Mouse (Mus musculus) heart, embryonic 11.5 days (tissue): ENCODE results near the gene Snapc2. TPM values are rescaled to one million over a fixed set of nuclear protein-coding genes. Genes with fewer than 3 reads are reported as not detected.

ENCODE experiments used
- ATAC-seq: fragments of 200-750 bp; cut with Nextera tagmentation; replicated peaks from 2 replicates; pipeline ENCODE4 v1.8.0; 2017; ENCODE audit warnings: moderate library complexity; ENCODE audit not compliant: insufficient number of reproducible peaks, low FRiP score, low TSS enrichment
- H3K27ac ChIP-seq: fragments of 300-500 bp; sonication (generic); 2 replicates; pipeline ENCODE4 v1.5.1; 2014; ENCODE audit warnings: mild to moderate bottlenecking, low read depth, low read length
- H3K27me3 ChIP-seq: fragments of 300-500 bp; sonication (generic); 2 replicates; pipeline ENCODE4 v1.6.1; 2014; ENCODE audit warnings: mild to moderate bottlenecking, low read length, mixed read lengths; ENCODE audit not compliant: control insufficient read depth, insufficient read depth
- H3K36me3 ChIP-seq: fragments of 300-500 bp; sonication (generic); 2 replicates; pipeline ENCODE4 v1.6.1; 2014; ENCODE audit warnings: mild to moderate bottlenecking, low read length, moderate library complexity, mixed read lengths; ENCODE audit not compliant: control insufficient read depth, insufficient read depth
- H3K4me1 ChIP-seq: fragments of 300-500 bp; sonication (generic); 2 replicates; pipeline ENCODE4 v1.6.1; 2014; ENCODE audit warnings: low read length; ENCODE audit not compliant: control insufficient read depth, insufficient read depth
- H3K4me2 ChIP-seq: fragments of 300-500 bp; sonication (generic); 2 replicates; pipeline ENCODE4 v1.6.1; 2014; ENCODE audit warnings: mild to moderate bottlenecking, moderate library complexity
- H3K4me3 ChIP-seq: fragments of 300-500 bp; sonication (generic); 2 replicates; pipeline ENCODE4 v1.5.1; 2014; ENCODE audit warnings: low read depth, low read length
- H3K9ac ChIP-seq: fragments of 300-500 bp; sonication (generic); 2 replicates; pipeline ENCODE4 v1.6.1; 2014; ENCODE audit warnings: mild to moderate bottlenecking, low read depth, low read length, moderate library complexity
- H3K9me3 ChIP-seq: fragments of 300-500 bp; sonication (generic); replicated peaks from 2 replicates; pipeline ENCODE4 v1.6.1; 2016; ENCODE audit warnings: low read length; ENCODE audit not compliant: control insufficient read depth
- WGBS: fragments of 180-500 bp; shearing (Covaris S2); extraction: QIAGEN DNeasy Blood & Tissue Kit; methylation state at CpG from one replicate; pipeline ENCODE4 v1.1.7; 2014; ENCODE audit not compliant: insufficient replicate concordance; 5-methylcytosine and 5-hydroxymethylcytosine counted together
- polyA plus RNA-seq: library from polyadenylated mRNA; unstranded; fragments of >200 nt; fragmentation: Nextera tagmentation; extraction: Ambion mirVana; gene quantifications from 2 replicates; pipeline ENCODE4 v1.2.1, GENCODE M21; 2014

Snapc2 gene
- polyA plus RNA-seq, 1 experiment from 2014 or later: 41.7 TPM

DNA sequence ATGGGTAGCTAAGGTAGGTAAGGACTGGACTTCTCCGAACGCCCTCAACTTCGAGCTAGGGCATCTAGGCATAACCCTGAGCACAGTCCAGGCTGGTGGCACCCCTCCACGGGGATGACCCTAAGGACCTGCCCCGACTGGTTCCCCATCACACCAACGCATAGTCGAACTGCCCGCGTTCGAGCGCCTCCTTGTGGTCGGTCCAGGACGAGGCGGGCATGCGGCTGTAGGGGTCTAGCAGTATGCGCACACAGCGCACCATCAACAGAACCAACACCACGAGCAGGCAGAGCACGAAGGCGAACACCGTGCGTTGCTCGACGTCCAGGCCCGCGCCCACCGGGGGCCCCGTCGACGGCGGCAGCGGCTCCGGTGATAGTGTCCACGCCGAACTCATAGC is 5.4 kb downstream of the Snapc2 start:
- peaks cover 11% of the 10 kb centered on the region; the same call in 1 of the 2 replicates for H3K36me3 ChIP-seq

DNA sequence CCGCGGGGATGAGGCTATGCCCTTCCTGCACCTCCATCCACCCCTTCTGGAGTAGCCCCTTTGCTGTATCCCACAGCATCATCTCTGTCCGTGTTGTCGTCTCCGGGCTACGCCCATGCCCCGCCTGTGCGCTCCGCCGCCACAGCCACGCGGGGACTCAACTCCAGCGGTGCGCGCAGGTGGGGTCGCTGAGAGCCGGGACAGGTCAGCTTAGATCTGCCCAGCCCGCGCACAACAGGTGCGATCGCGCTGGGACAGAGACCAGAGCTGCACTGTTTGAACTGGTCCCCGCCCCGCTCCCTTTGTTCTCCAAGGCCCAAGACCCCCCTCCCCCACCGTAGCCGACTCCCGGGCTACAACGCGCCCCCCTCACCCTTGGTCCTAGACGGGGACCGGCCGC is 5.8 kb downstream of the Snapc2 start:
- peak; percentile 66 for ATAC-seq
- H3K36me3 ChIP-seq: peaks cover 11% of the 10 kb centered on the region; the same call in 1 of the 2 replicates
- 0% methylated on average over 32 of the region's 32 CpGs for WGBS

More for the DNA sequence above, 5.4 kb downstream of the Snapc2 start:
- Histone ChIP-seq H3K4me1 (peaks cover 18% of the 10 kb centered on the region), H3K9ac (peak overlapping the region; percentile 88), H3K4me3 (peak overlapping the region; percentile 72), H3K9me3 (no peaks in the 10 kb centered on the region), H3K4me2 (peak overlapping the region; percentile 92), H3K27me3 (no peaks in the 10 kb centered on the region), H3K27ac (peak overlapping the region; percentile 72)
- WGBS: 3% methylated on average over 35 of the region's 35 CpGs
- peak; percentile 65 for ATAC-seq

DNA sequence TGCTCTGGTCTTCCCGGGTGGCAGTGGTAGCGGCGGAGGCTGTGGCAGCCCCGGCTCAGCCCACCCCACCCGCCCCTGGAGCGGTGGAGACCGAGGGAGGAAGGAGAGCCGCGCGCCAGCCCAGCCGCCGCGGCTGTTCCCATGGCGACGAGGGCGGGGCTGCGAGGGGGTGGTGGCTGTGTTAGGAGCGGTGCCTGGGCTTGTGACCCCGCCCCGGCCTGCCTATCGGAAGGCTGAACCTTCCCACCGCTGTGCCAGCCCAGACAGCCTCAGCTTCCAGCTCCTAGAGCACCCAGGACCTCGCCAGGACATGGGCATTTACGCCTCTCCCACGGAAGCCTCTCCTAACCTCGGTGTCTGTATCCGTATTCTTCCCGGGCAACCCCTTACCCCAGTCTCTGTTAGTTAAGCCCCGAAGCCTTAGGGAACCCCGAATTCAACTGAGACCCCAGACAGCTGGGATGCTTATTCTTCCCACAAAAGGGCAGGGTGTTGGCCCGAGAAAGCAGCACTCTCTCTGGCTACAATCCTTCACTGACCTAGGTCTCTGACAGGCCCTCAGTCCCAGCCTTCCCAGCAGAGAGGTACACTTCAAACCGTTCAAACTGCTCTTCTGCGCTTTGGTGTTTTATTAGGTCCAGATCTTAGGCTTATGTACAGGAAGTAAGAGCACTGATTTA is 6.4 kb downstream of the Snapc2 start, which contains the start of gene Ctxn1:
Gene Ctxn1, minus strand, starts transcription at position 150 of the 680 bp plus-strand sequence.
- peaks cover 11% of the 10 kb centered on the region; the same call in 1 of the 2 replicates for H3K36me3 ChIP-seq
- no peaks in the 10 kb centered on the region for H3K27me3 ChIP-seq
- WGBS: 5% methylated on average over 33 of the region's 33 CpGs
- no peaks in the 10 kb centered on the region for H3K9me3 ChIP-seq
- peak within 1 kb of the TSS; percentile 72 for H3K4me3 ChIP-seq
- H3K9ac ChIP-seq: peak within 1 kb of the TSS; percentile 88
- H3K4me1 ChIP-seq: peaks cover 10% of the 10 kb centered on the region; the same call in 1 of the 2 replicates
- peak within 1 kb of the TSS; percentile 72 for H3K27ac ChIP-seq
- peak; percentile 92 for ATAC-seq
- H3K4me2 ChIP-seq: peak within 1 kb of the TSS; percentile 92

More for the DNA sequence above, 5.8 kb downstream of the Snapc2 start:
- peak overlapping the region; percentile 72 for H3K27ac ChIP-seq
- H3K9ac ChIP-seq: peak overlapping the region; percentile 88
- no peaks in the 10 kb centered on the region for H3K27me3 ChIP-seq
- H3K4me1 ChIP-seq: peaks cover 16% of the 10 kb centered on the region
- H3K4me3 ChIP-seq: peak overlapping the region; percentile 72
- H3K9me3 ChIP-seq: no peaks in the 10 kb centered on the region
- H3K4me2 ChIP-seq: peak overlapping the region; percentile 92

DNA sequence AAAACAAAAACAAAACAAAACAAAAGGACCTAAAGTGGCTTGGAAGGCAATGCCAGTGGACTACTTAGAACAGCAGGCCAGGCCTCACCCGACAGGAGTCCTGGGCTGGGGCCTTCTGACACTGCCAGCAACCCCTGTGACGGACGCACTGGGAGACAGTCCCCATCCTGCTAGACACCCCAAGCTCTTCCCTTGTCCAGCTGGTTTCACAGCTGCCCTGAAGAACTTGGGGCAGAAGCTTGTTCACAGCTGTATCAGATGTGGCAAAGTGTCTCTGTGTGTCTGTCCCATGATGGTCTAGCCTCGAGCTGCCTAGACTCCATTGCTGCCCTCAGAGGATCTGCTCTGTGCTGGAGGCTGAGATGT is 6.9 kb downstream of the Snapc2 start:
- H3K4me3 ChIP-seq: no peak overlapping the region
- H3K4me2 ChIP-seq: peak overlapping the region; percentile 92
- H3K27me3 ChIP-seq: no peaks in the 10 kb centered on the region
- H3K9ac ChIP-seq: no peak overlapping the region
- 92% methylated on average over 4 of the region's 4 CpGs for WGBS
- no peaks in the 10 kb centered on the region for H3K9me3 ChIP-seq
- peaks cover 10% of the 10 kb centered on the region; the same call in 1 of the 2 replicates for H3K4me1 ChIP-seq
- ATAC-seq: no peak
- H3K36me3 ChIP-seq: peaks cover 11% of the 10 kb centered on the region; the same call in 1 of the 2 replicates
- H3K27ac ChIP-seq: peak overlapping the region; percentile 72; the same call in 1 of the 2 replicates

DNA sequence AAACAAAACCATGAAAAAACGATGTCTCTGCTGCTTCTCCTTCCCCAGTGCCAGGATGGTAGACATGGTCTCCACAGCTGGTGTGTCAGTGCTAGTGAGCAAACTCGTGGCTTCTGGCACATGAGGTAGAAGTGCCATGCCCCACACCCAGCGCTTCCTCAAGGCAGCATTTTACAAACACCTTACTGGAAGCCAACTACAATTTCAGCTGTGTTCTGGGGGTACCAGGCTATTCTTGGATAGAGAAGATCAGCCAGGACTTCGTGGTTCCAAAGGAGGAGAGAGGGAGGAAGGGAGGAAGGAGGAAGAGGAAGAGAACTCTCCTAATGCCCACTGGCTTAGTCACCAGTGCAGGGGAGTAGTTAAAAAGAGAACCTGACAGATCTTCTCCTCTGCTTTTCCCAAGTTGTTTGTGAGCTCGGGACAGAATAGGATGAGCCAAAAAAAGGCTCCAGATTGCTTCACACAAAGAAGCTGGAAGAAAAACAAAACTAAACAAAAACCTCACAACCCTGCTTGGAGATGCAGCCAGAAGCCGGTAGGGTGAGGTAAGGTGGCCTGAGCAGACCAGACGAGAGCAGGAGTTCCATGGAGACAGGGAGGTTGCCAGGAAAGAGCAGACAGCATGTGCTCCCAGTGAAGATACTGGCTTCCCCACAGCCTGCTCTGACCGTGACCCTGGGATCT is 10.4 kb downstream of the Snapc2 start:
- no peak for ATAC-seq

DNA sequence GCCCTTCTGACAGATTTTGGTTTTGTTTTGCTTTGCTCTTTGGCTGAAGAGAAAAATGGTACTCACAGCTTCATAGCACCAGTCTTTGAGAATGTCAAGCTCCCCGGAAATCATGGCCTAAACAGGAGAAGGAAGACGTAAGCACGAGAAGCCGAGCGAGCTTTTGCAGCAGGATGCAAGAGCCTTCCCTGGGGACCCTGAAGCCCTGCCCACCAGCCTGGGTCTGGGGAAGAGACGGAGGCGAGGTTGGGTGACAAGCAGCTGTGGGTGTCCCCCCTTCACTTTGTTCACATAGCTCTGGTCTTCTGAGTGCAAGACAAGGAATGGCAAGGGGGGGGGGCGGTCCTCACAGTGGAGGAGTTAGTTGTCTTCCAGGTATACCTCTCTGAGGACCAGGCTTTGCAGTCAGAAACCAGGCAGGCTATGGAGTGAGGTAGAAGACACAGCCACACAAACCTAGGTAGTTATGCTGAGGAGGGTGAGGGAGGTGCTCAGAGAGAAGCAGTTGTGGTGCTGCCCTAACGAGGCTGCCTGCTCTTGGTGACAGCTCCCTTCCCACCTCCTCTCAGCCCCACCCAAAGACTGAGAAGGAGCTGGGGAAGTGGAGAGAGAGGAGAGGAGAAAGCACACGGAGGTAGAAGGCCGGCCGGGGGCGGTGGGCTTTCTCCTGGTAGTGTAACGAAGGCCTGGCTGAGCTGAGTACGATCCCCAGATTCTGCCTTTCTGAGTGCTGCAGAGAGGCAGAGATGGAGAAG is 12.5 kb downstream of the Snapc2 start:
- Histone ChIP-seq H3K27ac (no peak overlapping the region), H3K9ac (no peak overlapping the region), H3K27me3 (no peaks in the 10 kb centered on the region), H3K4me3 (no peak overlapping the region), H3K9me3 (no peaks in the 10 kb centered on the region), H3K36me3 (peaks cover 44% of the 10 kb centered on the region), H3K4me1 (no peaks in the 10 kb centered on the region), H3K4me2 (no peak overlapping the region)
- 93% methylated on average over 15 of the region's 15 CpGs for WGBS
- ATAC-seq: no peak

More for the DNA sequence above, 10.4 kb downstream of the Snapc2 start:
- H3K9me3 ChIP-seq: no peaks in the 10 kb centered on the region
- peaks cover 7% of the 10 kb centered on the region; the same call in 1 of the 2 replicates for H3K4me1 ChIP-seq
- no peak overlapping the region for H3K4me3 ChIP-seq
- H3K9ac ChIP-seq: no peak overlapping the region
- H3K36me3 ChIP-seq: peaks cover 37% of the 10 kb centered on the region
- no peaks in the 10 kb centered on the region for H3K27me3 ChIP-seq
- H3K27ac ChIP-seq: no peak overlapping the region
- no peak overlapping the region for H3K4me2 ChIP-seq
- 86% methylated on average over 8 of the region's 8 CpGs for WGBS

DNA sequence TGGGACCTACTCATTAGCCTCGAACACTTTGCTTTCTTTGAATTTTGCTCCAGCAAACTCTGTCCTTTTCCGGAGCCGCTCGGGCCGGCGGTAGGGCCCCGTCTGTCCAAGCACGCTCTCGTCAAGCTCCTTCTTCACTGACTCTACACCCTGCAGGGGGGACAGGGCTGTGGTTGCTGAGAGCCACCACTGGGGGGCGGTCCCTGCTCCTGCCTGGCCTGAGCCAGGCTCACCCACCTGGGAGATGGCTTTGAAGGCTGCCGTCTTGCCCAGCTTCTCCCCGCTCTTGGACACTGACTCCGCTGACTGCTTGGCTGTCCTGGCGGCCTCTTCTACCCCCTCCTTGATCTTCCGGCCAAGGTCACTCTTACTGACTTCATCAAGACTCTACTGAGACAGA is 14.7 kb downstream of the Snapc2 start:
- H3K9ac ChIP-seq: no peak overlapping the region
- no peaks in the 10 kb centered on the region for H3K9me3 ChIP-seq
- 78% methylated on average over 15 of the region's 15 CpGs for WGBS
- ATAC-seq: no peak
- no peak overlapping the region for H3K4me3 ChIP-seq
- no peaks in the 10 kb centered on the region for H3K4me1 ChIP-seq
- H3K36me3 ChIP-seq: peaks cover 52% of the 10 kb centered on the region
- no peak overlapping the region for H3K27ac ChIP-seq
- no peaks in the 10 kb centered on the region for H3K27me3 ChIP-seq
- no peak overlapping the region for H3K4me2 ChIP-seq

DNA sequence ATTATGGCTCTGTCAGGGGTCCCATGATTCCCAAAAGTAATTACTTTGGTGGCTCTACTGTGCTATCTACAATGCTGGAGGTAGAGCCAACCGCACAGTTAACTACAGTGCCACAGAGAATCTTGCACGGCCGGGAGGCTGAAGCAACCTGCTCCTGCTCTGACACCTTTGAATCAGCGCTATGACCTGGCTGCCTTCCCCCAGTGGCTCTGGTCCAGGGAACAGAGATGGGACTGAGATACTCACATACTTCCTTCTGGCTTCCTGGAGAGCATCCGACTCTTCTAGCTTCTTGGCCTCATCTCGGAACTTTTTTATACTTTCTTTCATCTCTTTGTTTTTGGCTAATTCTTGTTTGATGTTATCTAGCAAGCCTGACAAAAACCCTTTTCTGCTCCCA is 16.7 kb downstream of the Snapc2 start:
- Histone ChIP-seq H3K4me3 (no peak overlapping the region), H3K4me2 (no peak overlapping the region), H3K36me3 (peaks cover 58% of the 10 kb centered on the region), H3K27me3 (no peaks in the 10 kb centered on the region), H3K4me1 (peaks cover under 1% of the 10 kb centered on the region), H3K27ac (no peak overlapping the region), H3K9ac (no peak overlapping the region), H3K9me3 (no peaks in the 10 kb centered on the region)
- ATAC-seq: no peak
- 93% methylated on average over 6 of the region's 6 CpGs for WGBS
